Mouse (Mus musculus) embryo, embryonic 11 days (tissue): ENCODE results near the gene Gpr182.
"Not testable (repeated sequence)": the region's sequence is repeated elsewhere in the genome, so short reads cannot be mapped to it uniquely, and the experiment has no call there.

Source experiments
- DNase-seq: peaks from one replicate; pipeline ENCODE4 v3.0.0-alpha.2; 2015

The Gpr182 gene

GRCm38 (mm10) chr10:127751548-127751947 lies at the start of gene Gpr182:
Gpr182 (minus strand) TSS chr10:127751732.
- no peak for DNase-seq

- no peak for DNase-seq
Observed at GRCm38 (mm10) chr10:127800891-127801290, 49.4 kb upstream of the Gpr182 start, which contains the start of gene Rdh16. Rdh16 (plus strand) TSS chr10:127801152.

GRCm38 (mm10) chr10:127799295-127799694 lies 47.8 kb upstream of the Gpr182 start:
- DNase-seq, result no peak

GRCm38 (mm10) chr10:127785411-127785810 lies 33.9 kb upstream of the Gpr182 start:
- not testable (repeated sequence) for DNase-seq

- not testable (repeated sequence) for DNase-seq
Observed at GRCm38 (mm10) chr10:127782321-127782720, 30.8 kb upstream of the Gpr182 start.

- DNase-seq, result no peak
Observed at GRCm38 (mm10) chr10:127776011-127776410, 24.5 kb upstream of the Gpr182 start, which contains the start of gene Rdh9. Rdh9 (plus strand) TSS chr10:127776386.

- DNase-seq, result no peak
Observed at GRCm38 (mm10) chr10:127766564-127766963, 15.0 kb upstream of the Gpr182 start.

GRCm38 (mm10) chr10:127763914-127764680 lies 12.6 kb upstream of the Gpr182 start:
- no peak for DNase-seq

- DNase-seq, result not testable (repeated sequence)
Observed at GRCm38 (mm10) chr10:127762926-127763325, 11.4 kb upstream of the Gpr182 start.

GRCm38 (mm10) chr10:127759181-127760110 lies 7.9 kb upstream of the Gpr182 start, which contains the start of the genes Rdh1 and Rdh16f1:
Rdh1 (plus strand) TSS chr10:127759721.
Rdh16f1 (plus strand) TSS chr10:127759787.
- no peak for DNase-seq

- DNase-seq, result peak; percentile 15
Observed at GRCm38 (mm10) chr10:127755770-127756468, 4.4 kb upstream of the Gpr182 start.

GRCm38 (mm10) chr10:127755246-127755645 lies 3.7 kb upstream of the Gpr182 start:
- no peak for DNase-seq

- DNase-seq, result no peak
Observed at GRCm38 (mm10) chr10:127754566-127755166, 3.1 kb upstream of the Gpr182 start.

GRCm38 (mm10) chr10:127750136-127750777 lies 1.3 kb downstream of the Gpr182 start:
- DNase-seq, result no peak

GRCm38 (mm10) chr10:127748847-127749612 lies 2.5 kb downstream of the Gpr182 start:
- DNase-seq, result peak; percentile 57

- DNase-seq, result no peak
Observed at GRCm38 (mm10) chr10:127747254-127747653, 4.3 kb downstream of the Gpr182 start.

- DNase-seq, result no peak
Observed at GRCm38 (mm10) chr10:127745886-127746285, 5.6 kb downstream of the Gpr182 start.

- DNase-seq, result peak; percentile 63
Observed at GRCm38 (mm10) chr10:127744661-127745060, 6.9 kb downstream of the Gpr182 start.

GRCm38 (mm10) chr10:127739661-127740161 lies 11.8 kb downstream of the Gpr182 start:
- peak; percentile 54 for DNase-seq

GRCm38 (mm10) chr10:127739083-127739660 lies 12.4 kb downstream of the Gpr182 start, which contains the start of gene Zbtb39:
Zbtb39 (plus strand) TSS chr10:127739538.
- peak; percentile 90 for DNase-seq
